Comparison of ENCODE assay signal across 7 mouse cellular contexts in genomic region chr3:87504330-87504729, GRCm38 (mm10). TPM values are rescaled to one million over a fixed set of nuclear protein-coding genes. Genes with fewer than 3 reads are reported as not detected.
DNase-seq lines count a peak whose midpoint lies in the region; ATAC-seq and TF ChIP-seq lines count a peak whose summit lies in the region.

No protein-coding gene starts in this region.

- WGBS in bone marrow, adult 2 months: 31% methylated on average over 7 of the region's 7 CpGs
- WGBS in hindbrain, embryonic 11.5 days: 34% methylated on average over 7 of the region's 7 CpGs

- no peaks in the 10 kb centered on the region for H3K36me3 ChIP-seq in G1E (replicated peaks)
- H3K36me3 ChIP-seq in hindbrain, embryonic 11.5 days (ENCODE audit: control insufficient read depth, insufficient read depth, low read length): no peaks in the 10 kb centered on the region

- no peaks in the 10 kb centered on the region for H3K4me1 ChIP-seq in G1E (ENCODE audit: insufficient read depth, low read depth, low read length)
- peaks cover 5% of the 10 kb centered on the region for H3K4me1 ChIP-seq in bone marrow, adult 2 months (ENCODE audit: control insufficient read depth, insufficient read depth, low read length)
- H3K4me1 ChIP-seq in hindbrain, embryonic 11.5 days (replicated peaks; ENCODE audit: control insufficient read depth, insufficient read depth, low read length): no peaks in the 10 kb centered on the region

- no peak for ATAC-seq in G1E (ENCODE audit: extremely low read depth, insufficient number of reproducible peaks, low FRiP score, poor library complexity, severe bottlenecking)
- no peak for ATAC-seq in hindbrain, embryonic 11.5 days (ENCODE audit: low FRiP score)

- TF ChIP-seq CTCF in layer of hippocampus, adult 2 months (conservative IDR thresholded peaks at IDR 0.05): peak; percentile 87
- TF ChIP-seq CTCF in G1E (IDR thresholded peaks at IDR 0.05; ENCODE audit: low read depth, low read length): peak; percentile 32; the same call in 1 of the 2 replicates
- TF ChIP-seq CTCF in bone marrow, adult 2 months (IDR thresholded peaks at IDR 0.05; ENCODE audit: control insufficient read depth, insufficient read depth, low read length): peak; percentile 68

- no peak overlapping the region for H3K4me2 ChIP-seq in hindbrain, embryonic 11.5 days (replicated peaks; ENCODE audit: low read depth, low read length)

- H3K27me3 ChIP-seq in G1E (ENCODE audit: insufficient read depth, low read length): peaks cover 50% of the 10 kb centered on the region
- H3K27me3 ChIP-seq in hindbrain, embryonic 11.5 days (ENCODE audit: control insufficient read depth, insufficient read depth, low read length): no peaks in the 10 kb centered on the region

- no peak overlapping the region for H3K4me3 ChIP-seq in layer of hippocampus, adult 2 months
- H3K4me3 ChIP-seq in G1E (ENCODE audit: low read depth, low read length): no peak overlapping the region
- no peak overlapping the region for H3K4me3 ChIP-seq in bone marrow, adult 2 months (replicated peaks; ENCODE audit: control insufficient read depth, low read depth, low read length)
- no peak overlapping the region for H3K4me3 ChIP-seq in hindbrain, embryonic 11.5 days (ENCODE audit: low read depth, low read length)

- DNase-seq in layer of hippocampus, adult 2 months (ENCODE audit: low spot score in 2 of 2): peak in 1 of 2 experiments; percentile 56
- no peak for DNase-seq in layer of hippocampus, adult 8-10 months (ENCODE audit: low spot score in 2 of 2)
- DNase-seq in G1E (ENCODE audit: low spot score): peak; percentile 26
- DNase-seq in hindbrain, embryonic 11.5 days (ENCODE audit: low spot score): peak; percentile 67
- peak; percentile 50 for DNase-seq in lung, postnatal 36 days
- no peak for DNase-seq in spleen, postnatal 14 days (ENCODE audit: low spot score in 2 of 2)

- no peaks in the 10 kb centered on the region for H3K9me3 ChIP-seq in G1E (replicated peaks)
- no peaks in the 10 kb centered on the region for H3K9me3 ChIP-seq in hindbrain, embryonic 11.5 days (ENCODE audit: control insufficient read depth, low read length)

- TF ChIP-seq POLR2A in bone marrow, adult 2 months (IDR thresholded peaks at IDR 0.05; ENCODE audit: borderline replicate concordance, control insufficient read depth, low read depth, low read length): no peak

- H3K27ac ChIP-seq in layer of hippocampus, adult 2 months: no peak overlapping the region
- no peak overlapping the region for H3K27ac ChIP-seq in bone marrow, adult 2 months (ENCODE audit: control insufficient read depth, insufficient read depth, low read depth, low read length, poor library complexity)
- no peak overlapping the region for H3K27ac ChIP-seq in hindbrain, embryonic 11.5 days (ENCODE audit: low read depth, low read length)

- H3K9ac ChIP-seq in hindbrain, embryonic 11.5 days (ENCODE audit: low read depth, low read length): no peak overlapping the region

RNA-seq across cellular contexts. Expression of gene Etv3, which starts 20.9 kb away (rescaled TPM):
- 10 to 100 TPM; 21.5 to 25.2 TPM for total RNA-seq in layer of hippocampus, adult 2 months (2021)
- 10 to 100 TPM; 24.2 to 26.8 (median 25.4) TPM for total RNA-seq in layer of hippocampus, adult 8-10 months (2022)
- total RNA-seq in G1E (2014; fragmentation: Nextera tagmentation): 12.2 and 13.6 TPM in 2 replicates
- total RNA-seq in G1E (2017): 12.4 and 16.6 TPM in 2 replicates
- polyA plus RNA-seq in G1E (2012): 12.6 and 15.7 TPM in 2 replicates
- polyA plus RNA-seq in bone marrow, adult 2 months (2011; ENCODE audit: insufficient read depth, insufficient read length, low replicate concordance, missing spikeins): 4.2 and 6.1 TPM in 2 replicates
- polyA plus RNA-seq in hindbrain, embryonic 11.5 days (2014; fragmentation: Nextera tagmentation; extraction: Ambion mirVana): 7.9 and 8.4 TPM in 2 replicates

Comparison
In these comparisons a context has a peak if more than half of its experiments do, and no peak if none do; other contexts are left out.
1. DNase-seq: peak in G1E (single experiment), hindbrain, embryonic 11.5 days (single experiment) and lung, postnatal 36 days (single experiment); none in layer of hippocampus, adult 8-10 months (0 of 2) and spleen, postnatal 14 days (0 of 2).
2. CTCF ChIP-seq: peak in every context shown above with its lines; median percentile 87 in layer of hippocampus, adult 2 months; 68 in bone marrow, adult 2 months; 32 in G1E.